Mouse (Mus musculus): ENCODE results near the gene Drg1. TPM values are rescaled to one million over a fixed set of nuclear protein-coding genes. Genes with fewer than 3 reads are reported as not detected.
"Not testable (repeated sequence)": the region's sequence is repeated elsewhere in the genome, so short reads cannot be mapped to it uniquely, and the experiment has no call there.

Drg1 gene
- total RNA-seq, 2 experiments from 2014 or later: 91.7 to 98.9 TPM

GRCm38 (mm10) chr11:3193363-3193762 is 72.9 kb downstream of the Drg1 start, which contains the start of gene Sfi1:
Sfi1 (minus strand) TSS chr11:3193463.
- no peak within 1 kb of the TSS for H3K27ac ChIP-seq
- no peak within 1 kb of the TSS for H3K4me3 ChIP-seq
- TF ChIP-seq CTCF (conservative IDR thresholded peaks at IDR 0.05): no peak
- no peak for DNase-seq (ENCODE audit: low spot score in 2 of 2)

- not testable (repeated sequence) for DNase-seq (ENCODE audit: low spot score in 2 of 2); H3K4me3 ChIP-seq; H3K27ac ChIP-seq
Observed at GRCm38 (mm10) chr11:3182707-3183106, 83.5 kb downstream of the Drg1 start.

GRCm38 (mm10) chr11:3181971-3182370 is 84.2 kb downstream of the Drg1 start:
- DNase-seq (ENCODE audit: low spot score in 2 of 2); H3K27ac ChIP-seq; H3K4me3 ChIP-seq: not testable (repeated sequence)

GRCm38 (mm10) chr11:3181250-3181649 is 85.0 kb downstream of the Drg1 start:
- peak; percentile 60 to 67 for DNase-seq (ENCODE audit: low spot score in 2 of 2)
- H3K4me3 ChIP-seq, H3K27ac ChIP-seq: not testable (repeated sequence)

GRCm38 (mm10) chr11:3180510-3181160 is 85.6 kb downstream of the Drg1 start:
- DNase-seq (ENCODE audit: low spot score in 2 of 2); H3K27ac ChIP-seq; H3K4me3 ChIP-seq: not testable (repeated sequence)

GRCm38 (mm10) chr11:3179726-3180092 is 86.5 kb downstream of the Drg1 start:
- H3K27ac ChIP-seq; DNase-seq (ENCODE audit: low spot score in 2 of 2); H3K4me3 ChIP-seq: not testable (repeated sequence)

GRCm38 (mm10) chr11:3178968-3179725 is 87.1 kb downstream of the Drg1 start:
- H3K27ac ChIP-seq; DNase-seq (ENCODE audit: low spot score in 2 of 2); H3K4me3 ChIP-seq: not testable (repeated sequence)

GRCm38 (mm10) chr11:3173425-3174318 is 92.5 kb downstream of the Drg1 start:
- not testable (repeated sequence) for H3K4me3 ChIP-seq, H3K27ac ChIP-seq
- DNase-seq (ENCODE audit: low spot score in 2 of 2): peak in 1 of 2 experiments; percentile 46

GRCm38 (mm10) chr11:3172526-3172925 is 93.7 kb downstream of the Drg1 start:
- DNase-seq (ENCODE audit: low spot score in 2 of 2); H3K27ac ChIP-seq; H3K4me3 ChIP-seq: not testable (repeated sequence)

GRCm38 (mm10) chr11:3171931-3172330 is 94.3 kb downstream of the Drg1 start:
- H3K4me3 ChIP-seq; H3K27ac ChIP-seq; DNase-seq (ENCODE audit: low spot score in 2 of 2): not testable (repeated sequence)

GRCm38 (mm10) chr11:3169042-3169441 is 97.2 kb downstream of the Drg1 start:
- not testable (repeated sequence) for DNase-seq (ENCODE audit: low spot score in 2 of 2); H3K4me3 ChIP-seq; H3K27ac ChIP-seq

- H3K4me3 ChIP-seq, H3K27ac ChIP-seq: not testable (repeated sequence)
- peak in 1 of 2 experiments; percentile 49 for DNase-seq (ENCODE audit: low spot score in 2 of 2)
Observed at GRCm38 (mm10) chr11:3167571-3168001, 98.6 kb downstream of the Drg1 start.

GRCm38 (mm10) chr11:3167129-3167528 is 99.1 kb downstream of the Drg1 start:
- DNase-seq (ENCODE audit: low spot score in 2 of 2); H3K27ac ChIP-seq; H3K4me3 ChIP-seq: not testable (repeated sequence)

GRCm38 (mm10) chr11:3166321-3166720 is 99.9 kb downstream of the Drg1 start:
- H3K27ac ChIP-seq; H3K4me3 ChIP-seq; DNase-seq (ENCODE audit: low spot score in 2 of 2): not testable (repeated sequence)

GRCm38 (mm10) chr11:3165210-3165782 is 100.9 kb downstream of the Drg1 start:
- H3K27ac ChIP-seq; DNase-seq (ENCODE audit: low spot score in 2 of 2); H3K4me3 ChIP-seq: not testable (repeated sequence)

GRCm38 (mm10) chr11:3163661-3164060 is 102.6 kb downstream of the Drg1 start:
- H3K4me3 ChIP-seq; H3K27ac ChIP-seq; DNase-seq (ENCODE audit: low spot score in 2 of 2): not testable (repeated sequence)

GRCm38 (mm10) chr11:3163122-3163521 is 103.1 kb downstream of the Drg1 start:
- not testable (repeated sequence) for H3K4me3 ChIP-seq; H3K27ac ChIP-seq; DNase-seq (ENCODE audit: low spot score in 2 of 2)

Data from layer of hippocampus, adult 2 months (tissue).